In genomic region chr11:85103763-85104162, GRCm38 (mm10) we compare ENCODE assay signal across 27 mouse cellular contexts. TPM values are rescaled to one million over a fixed set of nuclear protein-coding genes. Genes with fewer than 3 reads are reported as not detected.
DNase-seq lines count a peak whose midpoint lies in the region; ATAC-seq lines count a peak whose summit lies in the region.
"Had no signal": no experiment of that assay in that cellular context is flagged by ENCODE, and none has a peak within 500 bp of the region (broad histone marks: within the 10 kb centered on the region; RNA-seq: fewer than 3 reads in every experiment).

No protein-coding gene starts in this region.

- H3K9ac ChIP-seq in liver, embryonic 15.5 days = peak overlapping the region; percentile 45; the same call in 1 of the 2 replicates
- H3K9ac ChIP-seq: hindbrain, embryonic 14.5 days; limb, embryonic 12.5 days; neural tube, embryonic 15.5 days had no signal

- DNase-seq in 416B (ENCODE audit: low read depth) (peak; percentile 57), NIH3T3 (ENCODE audit: low read depth) (peak; percentile 39), liver (peak; percentile 65)
- no peak for DNase-seq in frontal cortex, postnatal 14 days (ENCODE audit: low spot score in 2 of 2)
- no peak for DNase-seq in layer of hippocampus, postnatal 36 days
- no peak for DNase-seq in lung, postnatal 25 days (ENCODE audit: low spot score)
- DNase-seq: adrenal gland, postnatal 14 days; cerebellum, adult 18-20 months; cerebellum, postnatal 10 days; gastrocnemius, postnatal 10 days; heart, postnatal 36 days; kidney, postnatal 14 days; layer of hippocampus, adult 9-11 months; lung, adult 18-20 months; midbrain, embryonic 14.5 days; spleen, adult 18-20 months; thymus, adult 2 months; thymus, postnatal 36 days had no signal

- peak; percentile 70 for ATAC-seq in liver, embryonic 15.5 days (ENCODE audit: insufficient read depth)
- ATAC-seq: forebrain, embryonic 16.5 days; intestine, postnatal 0 days; lung, postnatal 0 days had no signal

- no peaks in the 10 kb centered on the region for H3K27me3 ChIP-seq in liver, embryonic 15.5 days
- H3K27me3 ChIP-seq: limb, embryonic 12.5 days; neural tube, embryonic 15.5 days had no signal

- WGBS in liver, embryonic 15.5 days (ENCODE audit: insufficient replicate concordance) = 44% methylated on average over 2 of the region's 2 CpGs

- peaks cover 38% of the 10 kb centered on the region for H3K36me3 ChIP-seq in liver, embryonic 15.5 days (replicated peaks)
- H3K36me3 ChIP-seq: limb, embryonic 12.5 days; neural tube, embryonic 15.5 days had no signal

- no peaks in the 10 kb centered on the region for H3K9me3 ChIP-seq in liver, embryonic 15.5 days (replicated peaks)
- H3K9me3 ChIP-seq: limb, embryonic 12.5 days; neural tube, embryonic 15.5 days had no signal

- H3K4me2 ChIP-seq in liver, embryonic 15.5 days = peak overlapping the region; percentile 50
- H3K4me2 ChIP-seq: hindbrain, embryonic 14.5 days; limb, embryonic 12.5 days; neural tube, embryonic 15.5 days had no signal

- H3K27ac ChIP-seq in liver, embryonic 15.5 days (replicated peaks) = peak overlapping the region; percentile 95
- H3K27ac ChIP-seq: hindbrain, embryonic 14.5 days; left cerebral cortex, adult 2 months; limb, embryonic 12.5 days; macrophage; neural tube, embryonic 15.5 days had no signal

- H3K4me1 ChIP-seq in liver, embryonic 15.5 days (replicated peaks) = peaks cover 60% of the 10 kb centered on the region
- H3K4me1 ChIP-seq: limb, embryonic 12.5 days; neural tube, embryonic 15.5 days had no signal

- peak overlapping the region; percentile 17; the same call in 1 of the 2 replicates for H3K4me3 ChIP-seq in liver, embryonic 15.5 days (replicated peaks)
- H3K4me3 ChIP-seq: left cerebral cortex, adult 2 months; limb, embryonic 12.5 days; neural tube, embryonic 15.5 days had no signal

RNA-seq across cellular contexts. Expression of gene Usp32, which starts 36.2 kb away (rescaled TPM):
- polyA plus RNA-seq in liver, embryonic 15.5 days (2015; fragmentation: Nextera tagmentation; extraction: Ambion mirVana) = 10.1 and 15.2 TPM in 2 replicates
- total RNA-seq in layer of hippocampus, postnatal 36 days (2021) = 10 to 100 TPM; 91.4 to 93.5 TPM

Comparison
In these comparisons a context has a peak if more than half of its experiments do, and no peak if none do; other contexts are left out.
1. DNase-seq: peak in 416B (single experiment), NIH3T3 (single experiment) and liver (single experiment); none in frontal cortex, postnatal 14 days (0 of 2), layer of hippocampus, postnatal 36 days (0 of 2) and lung, postnatal 25 days (single experiment).